Mouse (Mus musculus) heart, embryonic 11.5 days (tissue): ENCODE data around the gene 5330417C22Rik. TPM values are rescaled to one million over a fixed set of nuclear protein-coding genes. Genes with fewer than 3 reads are reported as not detected.

Source experiments
- ATAC-seq: fragments of 200-750 bp; cut with Nextera tagmentation; replicated peaks from 2 replicates; pipeline ENCODE4 v1.8.0; 2017; ENCODE audit warnings: moderate library complexity; ENCODE audit not compliant: insufficient number of reproducible peaks, low FRiP score, low TSS enrichment
- H3K27ac ChIP-seq: fragments of 300-500 bp; sonication (generic); 2 replicates; pipeline ENCODE4 v1.5.1; 2014; ENCODE audit warnings: mild to moderate bottlenecking, low read depth, low read length
- H3K27me3 ChIP-seq: fragments of 300-500 bp; sonication (generic); 2 replicates; pipeline ENCODE4 v1.6.1; 2014; ENCODE audit warnings: mild to moderate bottlenecking, low read length, mixed read lengths; ENCODE audit not compliant: control insufficient read depth, insufficient read depth
- H3K36me3 ChIP-seq: fragments of 300-500 bp; sonication (generic); 2 replicates; pipeline ENCODE4 v1.6.1; 2014; ENCODE audit warnings: mild to moderate bottlenecking, low read length, moderate library complexity, mixed read lengths; ENCODE audit not compliant: control insufficient read depth, insufficient read depth
- H3K4me1 ChIP-seq: fragments of 300-500 bp; sonication (generic); 2 replicates; pipeline ENCODE4 v1.6.1; 2014; ENCODE audit warnings: low read length; ENCODE audit not compliant: control insufficient read depth, insufficient read depth
- H3K4me2 ChIP-seq: fragments of 300-500 bp; sonication (generic); 2 replicates; pipeline ENCODE4 v1.6.1; 2014; ENCODE audit warnings: mild to moderate bottlenecking, moderate library complexity
- H3K4me3 ChIP-seq: fragments of 300-500 bp; sonication (generic); 2 replicates; pipeline ENCODE4 v1.5.1; 2014; ENCODE audit warnings: low read depth, low read length
- H3K9ac ChIP-seq: fragments of 300-500 bp; sonication (generic); 2 replicates; pipeline ENCODE4 v1.6.1; 2014; ENCODE audit warnings: mild to moderate bottlenecking, low read depth, low read length, moderate library complexity
- H3K9me3 ChIP-seq: fragments of 300-500 bp; sonication (generic); replicated peaks from 2 replicates; pipeline ENCODE4 v1.6.1; 2016; ENCODE audit warnings: low read length; ENCODE audit not compliant: control insufficient read depth
- WGBS: fragments of 180-500 bp; shearing (Covaris S2); extraction: QIAGEN DNeasy Blood & Tissue Kit; methylation state at CpG from one replicate; pipeline ENCODE4 v1.1.7; 2014; ENCODE audit not compliant: insufficient replicate concordance; 5-methylcytosine and 5-hydroxymethylcytosine counted together
- polyA plus RNA-seq: library from polyadenylated mRNA; unstranded; fragments of >200 nt; fragmentation: Nextera tagmentation; extraction: Ambion mirVana; gene quantifications from 2 replicates; pipeline ENCODE4 v1.2.1, GENCODE M21; 2014

The 5330417C22Rik gene
- polyA plus RNA-seq, 1 experiment from 2014 or later, result 0.59 TPM

GRCm38 (mm10) chr3:108466425-108466824 is 69.9 kb downstream of the 5330417C22Rik start:
- Histone ChIP-seq H3K9me3 (no peaks in the 10 kb centered on the region), H3K36me3 (no peaks in the 10 kb centered on the region), H3K27me3 (no peaks in the 10 kb centered on the region), H3K27ac (no peak overlapping the region), H3K4me2 (no peak overlapping the region), H3K9ac (no peak overlapping the region), H3K4me3 (no peak overlapping the region), H3K4me1 (no peaks in the 10 kb centered on the region)
- WGBS, result 85% methylated on average over 6 of the region's 6 CpGs
- ATAC-seq, result no peak

DNA sequence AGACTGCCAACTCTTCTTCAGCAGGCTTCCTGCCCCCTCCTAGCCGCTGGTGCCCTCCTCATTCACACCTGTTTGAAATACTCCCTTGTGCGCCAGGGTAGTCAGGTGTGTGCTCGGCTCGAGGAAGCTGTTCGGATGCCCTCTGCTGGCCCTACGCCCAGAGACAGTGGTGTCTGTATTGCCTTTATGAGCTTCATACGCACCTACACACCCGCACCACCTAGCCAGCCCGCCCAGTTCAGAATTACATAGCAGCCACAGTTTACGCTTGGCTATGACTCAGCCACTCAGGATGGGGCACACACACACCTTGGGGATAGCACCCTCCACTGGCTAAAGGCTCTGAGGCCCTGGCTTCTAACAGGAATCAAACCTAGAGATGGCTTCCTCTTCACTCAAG is 77.5 kb downstream of the 5330417C22Rik start:
- Histone ChIP-seq H3K4me1 (0 out of 2 replicates have a peak, but pooled peaks cover 5% of the 10 kb centered on the region), H3K27ac (no peak overlapping the region), H3K27me3 (no peaks in the 10 kb centered on the region), H3K9ac (no peak overlapping the region), H3K4me3 (no peak overlapping the region), H3K36me3 (no peaks in the 10 kb centered on the region), H3K9me3 (no peaks in the 10 kb centered on the region), H3K4me2 (peak overlapping the region; percentile 41)
- ATAC-seq, result no peak; the same call in 1 of the 2 replicates
- 38% methylated on average over 10 of the region's 10 CpGs for WGBS

GRCm38 (mm10) chr3:108458380-108458779 is 78.0 kb downstream of the 5330417C22Rik start:
- Histone ChIP-seq H3K27ac (no peak overlapping the region), H3K9ac (0 out of 2 replicates have a peak overlapping the region, but pooled peaks have one; percentile 18), H3K36me3 (no peaks in the 10 kb centered on the region), H3K4me2 (peak overlapping the region; percentile 41), H3K4me3 (no peak overlapping the region), H3K4me1 (0 out of 2 replicates have a peak, but pooled peaks cover 5% of the 10 kb centered on the region), H3K27me3 (no peaks in the 10 kb centered on the region), H3K9me3 (no peaks in the 10 kb centered on the region)
- WGBS, result 42% methylated on average over 14 of the region's 14 CpGs
- no peak for ATAC-seq

DNA sequence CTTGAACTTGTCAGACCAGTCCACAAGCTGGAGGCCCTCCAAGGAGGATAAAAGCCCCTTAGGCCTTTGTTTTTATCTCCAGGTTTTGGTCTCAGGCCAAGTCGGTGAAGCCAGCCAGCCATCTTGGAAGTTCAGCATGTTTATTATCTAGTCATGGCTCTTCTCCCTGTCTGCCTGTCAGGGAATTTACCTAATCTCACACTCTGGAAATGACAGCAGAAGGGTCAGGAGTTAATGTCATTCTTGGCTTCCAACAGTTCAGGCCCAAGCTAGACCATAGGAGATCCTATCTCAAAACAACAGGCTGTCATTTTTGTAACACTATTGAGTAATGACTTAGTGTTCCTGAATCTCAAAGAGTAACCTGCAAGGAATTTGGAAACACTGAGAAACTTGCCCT is 82.2 kb downstream of the 5330417C22Rik start:
- Histone ChIP-seq H3K27ac (no peak overlapping the region), H3K27me3 (no peaks in the 10 kb centered on the region), H3K4me1 (0 out of 2 replicates have a peak, but pooled peaks cover 5% of the 10 kb centered on the region), H3K36me3 (no peaks in the 10 kb centered on the region), H3K4me2 (no peak overlapping the region), H3K9ac (no peak overlapping the region), H3K9me3 (no peaks in the 10 kb centered on the region), H3K4me3 (no peak overlapping the region)
- WGBS, result 55% methylated on average over 1 of the region's 1 CpGs
- ATAC-seq, result no peak

GRCm38 (mm10) chr3:108451969-108452368 is 84.4 kb downstream of the 5330417C22Rik start:
- ATAC-seq, result no peak
- H3K4me2 ChIP-seq, result no peak overlapping the region
- no peaks in the 10 kb centered on the region for H3K9me3 ChIP-seq
- H3K9ac ChIP-seq, result no peak overlapping the region
- no peaks in the 10 kb centered on the region for H3K27me3 ChIP-seq
- no peaks in the 10 kb centered on the region for H3K36me3 ChIP-seq
- no peak overlapping the region for H3K4me3 ChIP-seq
- 79% methylated on average over 2 of the region's 2 CpGs for WGBS
- H3K4me1 ChIP-seq, result no peaks in the 10 kb centered on the region
- H3K27ac ChIP-seq, result no peak overlapping the region

DNA sequence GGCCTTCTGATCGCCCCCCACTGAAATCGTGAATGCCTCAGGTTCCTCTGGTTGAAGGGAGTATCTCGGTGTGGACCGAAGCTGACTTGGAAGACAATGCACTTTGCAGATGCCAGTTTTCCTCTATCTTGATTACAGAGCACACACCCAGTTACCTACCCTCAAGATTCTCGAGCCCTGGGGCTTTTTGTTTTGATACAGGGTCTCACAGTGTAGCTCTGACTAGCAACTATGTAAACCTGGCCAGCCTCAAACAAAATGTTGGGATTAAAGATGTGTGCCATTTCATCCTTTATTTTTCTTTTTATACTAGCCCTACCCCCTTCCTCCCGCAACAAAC is 91.0 kb downstream of the 5330417C22Rik start:
- peak overlapping the region; percentile 92 for H3K4me2 ChIP-seq
- peak overlapping the region; percentile 92 for H3K9ac ChIP-seq
- H3K27me3 ChIP-seq, result no peaks in the 10 kb centered on the region
- no peak for ATAC-seq
- 0 out of 2 replicates have a peak, but pooled peaks cover 3% of the 10 kb centered on the region for H3K36me3 ChIP-seq
- 16% methylated on average over 6 of the region's 6 CpGs for WGBS
- H3K9me3 ChIP-seq, result no peaks in the 10 kb centered on the region
- peak overlapping the region; percentile 92 for H3K4me3 ChIP-seq
- peak overlapping the region; percentile 80; the same call in 1 of the 2 replicates for H3K27ac ChIP-seq
- H3K4me1 ChIP-seq, result peaks cover 8% of the 10 kb centered on the region; the same call in 1 of the 2 replicates

- peaks cover 8% of the 10 kb centered on the region; the same call in 1 of the 2 replicates for H3K4me1 ChIP-seq
- peak within 1 kb of the TSS; percentile 80 for H3K27ac ChIP-seq
- 0 out of 2 replicates have a peak, but pooled peaks cover 3% of the 10 kb centered on the region for H3K36me3 ChIP-seq
- peak within 1 kb of the TSS; percentile 92 for H3K4me3 ChIP-seq
- no peaks in the 10 kb centered on the region for H3K27me3 ChIP-seq
- peak within 1 kb of the TSS; percentile 92 for H3K4me2 ChIP-seq
- no peaks in the 10 kb centered on the region for H3K9me3 ChIP-seq
- H3K9ac ChIP-seq, result peak within 1 kb of the TSS; percentile 92
- peak; percentile 98 for ATAC-seq
- WGBS, result under 1% methylated on average over 41 of the region's 41 CpGs
These were observed 91.5 kb downstream of the 5330417C22Rik start, which contains the start of gene Sars for GRCm38 (mm10) chr3:108444698-108445365. TSS of gene Sars (minus strand) at chr3:108445209.

GRCm38 (mm10) chr3:108444029-108444428 is 92.3 kb downstream of the 5330417C22Rik start:
- WGBS, result 21% methylated on average over 8 of the region's 8 CpGs
- Histone ChIP-seq H3K4me1 (peaks cover 8% of the 10 kb centered on the region; the same call in 1 of the 2 replicates), H3K4me2 (peak overlapping the region; percentile 92), H3K4me3 (peak overlapping the region; percentile 92), H3K27ac (0 out of 2 replicates have a peak overlapping the region, but pooled peaks have one; percentile 80), H3K27me3 (no peaks in the 10 kb centered on the region), H3K36me3 (0 out of 2 replicates have a peak, but pooled peaks cover 3% of the 10 kb centered on the region), H3K9me3 (no peaks in the 10 kb centered on the region), H3K9ac (peak overlapping the region; percentile 92)
- ATAC-seq, result no peak

DNA sequence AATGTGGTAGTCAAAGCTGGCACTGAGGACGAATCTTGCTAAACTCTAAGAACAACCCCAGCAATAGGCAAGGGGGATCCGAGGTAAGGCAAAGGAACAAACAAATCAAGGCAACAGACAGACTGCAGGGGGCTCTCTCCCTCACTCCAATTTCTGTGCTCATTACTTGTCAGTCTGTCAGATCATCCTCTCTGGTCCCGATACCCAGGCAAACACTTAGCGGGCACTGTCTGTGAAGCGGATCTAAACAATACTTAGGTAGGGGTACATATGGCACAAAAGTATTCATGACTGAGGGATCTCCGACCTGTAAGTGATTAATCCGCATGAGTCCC is 100.0 kb downstream of the 5330417C22Rik start:
- no peak for ATAC-seq
- Histone ChIP-seq H3K36me3 (peaks cover 27% of the 10 kb centered on the region), H3K27ac (no peak overlapping the region)

More for the DNA sequence above, 100.0 kb downstream of the 5330417C22Rik start:
- 89% methylated on average over 7 of the region's 7 CpGs for WGBS
- Histone ChIP-seq H3K4me2 (no peak overlapping the region), H3K4me1 (no peaks in the 10 kb centered on the region), H3K9me3 (no peaks in the 10 kb centered on the region), H3K4me3 (no peak overlapping the region), H3K9ac (no peak overlapping the region), H3K27me3 (no peaks in the 10 kb centered on the region)
